Mouse (Mus musculus) limb, embryonic 15.5 days (tissue): ENCODE measurements around the gene Mboat2. TPM values are rescaled to one million over a fixed set of nuclear protein-coding genes. Genes with fewer than 3 reads are reported as not detected.

Source experiments
- ATAC-seq: fragments of 200-750 bp; cut with Nextera tagmentation; 2 replicates; pipeline ENCODE4 v1.8.0; 2017; ENCODE audit warnings: low read depth, moderate TSS enrichment; ENCODE audit not compliant: insufficient number of reproducible peaks, low FRiP score, low TSS enrichment
- H3K27ac ChIP-seq: fragments of 300-500 bp; sonication (generic); 2 replicates; pipeline ENCODE4 v1.5.1; 2015; ENCODE audit warnings: moderate library complexity, mild to moderate bottlenecking, inconsistent platforms
- H3K27me3 ChIP-seq: fragments of 300-500 bp; sonication (generic); 2 replicates; pipeline ENCODE4 v1.6.1; 2015; ENCODE audit warnings: inconsistent platforms
- H3K36me3 ChIP-seq: fragments of 300-500 bp; sonication (generic); 2 replicates; pipeline ENCODE4 v1.6.1; 2015; ENCODE audit warnings: inconsistent platforms
- H3K4me1 ChIP-seq: fragments of 300-500 bp; sonication (generic); 2 replicates; pipeline ENCODE4 v1.6.1; 2015; ENCODE audit warnings: inconsistent platforms
- H3K4me2 ChIP-seq: fragments of 300-500 bp; sonication (generic); 2 replicates; pipeline ENCODE4 v1.6.1; 2015; ENCODE audit warnings: mild to moderate bottlenecking, inconsistent platforms
- H3K4me3 ChIP-seq: fragments of 300-500 bp; sonication (generic); 2 replicates; pipeline ENCODE4 v1.5.1; 2015; ENCODE audit warnings: mild to moderate bottlenecking, inconsistent platforms
- H3K9ac ChIP-seq: fragments of 300-500 bp; sonication (generic); 2 replicates; pipeline ENCODE4 v1.6.1; 2015; ENCODE audit warnings: inconsistent platforms
- H3K9me3 ChIP-seq: fragments of 300-500 bp; sonication (generic); 2 replicates; pipeline ENCODE4 v1.6.1; 2016; ENCODE audit warnings: inconsistent platforms
- WGBS: fragments of 180-500 bp; shearing (Covaris S2); methylation state at CpG from one replicate; pipeline ENCODE4 v1.1.7; 2015; 5-methylcytosine and 5-hydroxymethylcytosine counted together
- polyA plus RNA-seq: library from polyadenylated mRNA; unstranded; fragments of >200 nt; fragmentation: Nextera tagmentation; extraction: Ambion mirVana; gene quantifications from 2 replicates; pipeline ENCODE4 v1.2.1, GENCODE M21; 2015

Mboat2 gene
- polyA plus RNA-seq, 1 experiment from 2014 or later, result 122 TPM

GRCm38 (mm10) chr12:24912174-24912573 lies 81.5 kb downstream of the Mboat2 start:
- 40% methylated on average over 6 of the region's 6 CpGs for WGBS
- no peak overlapping the region for H3K9ac ChIP-seq
- H3K36me3 ChIP-seq, result peaks cover 17% of the 10 kb centered on the region
- H3K27ac ChIP-seq, result 0 out of 2 replicates have a peak overlapping the region, but pooled peaks have one; percentile 11
- no peak overlapping the region for H3K4me3 ChIP-seq
- H3K4me2 ChIP-seq, result no peak overlapping the region
- no peaks in the 10 kb centered on the region for H3K9me3 ChIP-seq
- H3K27me3 ChIP-seq, result no peaks in the 10 kb centered on the region
- peaks cover 7% of the 10 kb centered on the region; the same call in 1 of the 2 replicates for H3K4me1 ChIP-seq
- no peak for ATAC-seq

GRCm38 (mm10) chr12:24912876-24913275 lies 82.2 kb downstream of the Mboat2 start:
- Histone ChIP-seq H3K27me3 (no peaks in the 10 kb centered on the region), H3K9ac (no peak overlapping the region), H3K36me3 (peaks cover 13% of the 10 kb centered on the region), H3K27ac (no peak overlapping the region), H3K4me1 (peaks cover 7% of the 10 kb centered on the region; the same call in 1 of the 2 replicates), H3K4me2 (no peak overlapping the region), H3K9me3 (no peaks in the 10 kb centered on the region), H3K4me3 (no peak overlapping the region)
- ATAC-seq, result no peak
- 33% methylated on average over 1 of the region's 1 CpGs for WGBS

- WGBS, result 80% methylated on average over 12 of the region's 12 CpGs
- H3K9me3 ChIP-seq, result no peaks in the 10 kb centered on the region
- no peak overlapping the region for H3K9ac ChIP-seq
Measured at GRCm38 (mm10) chr12:24918575-24919262, 88.0 kb downstream of the Mboat2 start.

GRCm38 (mm10) chr12:24920861-24921260 lies 90.2 kb downstream of the Mboat2 start:
- H3K9me3 ChIP-seq, result no peaks in the 10 kb centered on the region
- no peaks in the 10 kb centered on the region for H3K4me1 ChIP-seq
- no peak for ATAC-seq
- H3K9ac ChIP-seq, result no peak overlapping the region
- no peak overlapping the region for H3K27ac ChIP-seq
- H3K4me3 ChIP-seq, result no peak overlapping the region
- H3K36me3 ChIP-seq, result peaks cover 6% of the 10 kb centered on the region; the same call in 1 of the 2 replicates
- no peak overlapping the region for H3K4me2 ChIP-seq
- H3K27me3 ChIP-seq, result no peaks in the 10 kb centered on the region
- 69% methylated on average over 1 of the region's 1 CpGs for WGBS

More at GRCm38 (mm10) chr12:24918575-24919262, 88.0 kb downstream of the Mboat2 start:
- Histone ChIP-seq H3K27ac (no peak overlapping the region), H3K4me3 (no peak overlapping the region), H3K27me3 (no peaks in the 10 kb centered on the region), H3K4me1 (no peaks in the 10 kb centered on the region), H3K4me2 (no peak overlapping the region), H3K36me3 (peaks cover 10% of the 10 kb centered on the region; the same call in 1 of the 2 replicates)
- no peak for ATAC-seq

- Histone ChIP-seq H3K4me2 (no peak overlapping the region), H3K27ac (no peak overlapping the region), H3K9ac (no peak overlapping the region), H3K4me3 (no peak overlapping the region), H3K4me1 (peaks cover 16% of the 10 kb centered on the region), H3K27me3 (no peaks in the 10 kb centered on the region), H3K9me3 (no peaks in the 10 kb centered on the region), H3K36me3 (peaks cover 2% of the 10 kb centered on the region; the same call in 1 of the 2 replicates)
- no peak for ATAC-seq
- WGBS, result 81% methylated on average over 4 of the region's 4 CpGs
Measured at GRCm38 (mm10) chr12:24924003-24924402, 93.3 kb downstream of the Mboat2 start.

GRCm38 (mm10) chr12:24925276-24925675 lies 94.6 kb downstream of the Mboat2 start:
- no peak overlapping the region for H3K4me2 ChIP-seq

GRCm38 (mm10) chr12:24925684-24926083 lies 95.0 kb downstream of the Mboat2 start:
- Histone ChIP-seq H3K4me2 (no peak overlapping the region), H3K9ac (no peak overlapping the region), H3K27ac (no peak overlapping the region), H3K4me1 (peaks cover 19% of the 10 kb centered on the region), H3K27me3 (no peaks in the 10 kb centered on the region), H3K36me3 (no peaks in the 10 kb centered on the region), H3K4me3 (no peak overlapping the region), H3K9me3 (no peaks in the 10 kb centered on the region)
- WGBS, result 53% methylated on average over 4 of the region's 4 CpGs
- no peak for ATAC-seq

More at GRCm38 (mm10) chr12:24925276-24925675, 94.6 kb downstream of the Mboat2 start:
- H3K9me3 ChIP-seq, result no peaks in the 10 kb centered on the region
- H3K4me3 ChIP-seq, result no peak overlapping the region
- ATAC-seq, result no peak
- H3K27me3 ChIP-seq, result no peaks in the 10 kb centered on the region
- H3K27ac ChIP-seq, result no peak overlapping the region
- WGBS, result 85% methylated on average over 5 of the region's 5 CpGs
- H3K36me3 ChIP-seq, result no peaks in the 10 kb centered on the region
- H3K9ac ChIP-seq, result no peak overlapping the region
- peaks cover 19% of the 10 kb centered on the region for H3K4me1 ChIP-seq

- Histone ChIP-seq H3K9me3 (no peaks in the 10 kb centered on the region), H3K27ac (no peak overlapping the region), H3K4me2 (no peak overlapping the region), H3K9ac (no peak overlapping the region), H3K36me3 (peaks cover 4% of the 10 kb centered on the region; the same call in 1 of the 2 replicates), H3K27me3 (no peaks in the 10 kb centered on the region), H3K4me3 (no peak overlapping the region), H3K4me1 (peaks cover 19% of the 10 kb centered on the region)
- no peak; the same call in 1 of the 2 replicates for ATAC-seq
- 59% methylated on average over 18 of the region's 18 CpGs for WGBS
Measured at GRCm38 (mm10) chr12:24928051-24928748, 97.5 kb downstream of the Mboat2 start.

GRCm38 (mm10) chr12:24929043-24929442 lies 98.4 kb downstream of the Mboat2 start:
- Histone ChIP-seq H3K4me2 (no peak overlapping the region), H3K36me3 (peaks cover 4% of the 10 kb centered on the region; the same call in 1 of the 2 replicates), H3K27me3 (no peaks in the 10 kb centered on the region), H3K9me3 (no peaks in the 10 kb centered on the region), H3K27ac (no peak overlapping the region), H3K9ac (no peak overlapping the region), H3K4me1 (peaks cover 21% of the 10 kb centered on the region), H3K4me3 (no peak overlapping the region)
- 64% methylated on average over 7 of the region's 7 CpGs for WGBS
- no peak for ATAC-seq

- WGBS, result 78% methylated on average over 3 of the region's 3 CpGs
Measured at GRCm38 (mm10) chr12:24930760-24931159, 100.1 kb downstream of the Mboat2 start.

GRCm38 (mm10) chr12:24932120-24932519 lies 101.4 kb downstream of the Mboat2 start:
- Histone ChIP-seq H3K4me1 (peaks cover 22% of the 10 kb centered on the region), H3K9ac (no peak overlapping the region), H3K27me3 (no peaks in the 10 kb centered on the region), H3K9me3 (no peaks in the 10 kb centered on the region), H3K27ac (no peak overlapping the region), H3K4me2 (no peak overlapping the region), H3K36me3 (peaks cover 12% of the 10 kb centered on the region; the same call in 1 of the 2 replicates), H3K4me3 (no peak overlapping the region)
- no peak for ATAC-seq
- WGBS, result 71% methylated on average over 6 of the region's 6 CpGs

More at GRCm38 (mm10) chr12:24930760-24931159, 100.1 kb downstream of the Mboat2 start:
- H3K27ac ChIP-seq, result no peak overlapping the region
- peaks cover 10% of the 10 kb centered on the region; the same call in 1 of the 2 replicates for H3K36me3 ChIP-seq
- ATAC-seq, result no peak
- H3K27me3 ChIP-seq, result no peaks in the 10 kb centered on the region
- no peak overlapping the region for H3K4me2 ChIP-seq
- no peak overlapping the region for H3K9ac ChIP-seq
- no peaks in the 10 kb centered on the region for H3K9me3 ChIP-seq
- H3K4me1 ChIP-seq, result peaks cover 22% of the 10 kb centered on the region
- H3K4me3 ChIP-seq, result no peak overlapping the region

GRCm38 (mm10) chr12:24933206-24933775 lies 102.6 kb downstream of the Mboat2 start:
- WGBS, result 89% methylated on average over 1 of the region's 1 CpGs
- Histone ChIP-seq H3K27ac (no peak overlapping the region), H3K9me3 (no peaks in the 10 kb centered on the region), H3K4me1 (peaks cover 13% of the 10 kb centered on the region), H3K36me3 (peaks cover 12% of the 10 kb centered on the region; the same call in 1 of the 2 replicates), H3K27me3 (no peaks in the 10 kb centered on the region), H3K4me3 (no peak overlapping the region), H3K4me2 (no peak overlapping the region), H3K9ac (no peak overlapping the region)
- no peak for ATAC-seq
